Mouse (Mus musculus): ENCODE measurements at regions not wholly inside any gene's neighbourhood (a gene's known extent, or its start where the extent isn't known, plus 50 kb on each side); places are given as distances from the start of the nearest gene placed in this dataset.

DNA sequence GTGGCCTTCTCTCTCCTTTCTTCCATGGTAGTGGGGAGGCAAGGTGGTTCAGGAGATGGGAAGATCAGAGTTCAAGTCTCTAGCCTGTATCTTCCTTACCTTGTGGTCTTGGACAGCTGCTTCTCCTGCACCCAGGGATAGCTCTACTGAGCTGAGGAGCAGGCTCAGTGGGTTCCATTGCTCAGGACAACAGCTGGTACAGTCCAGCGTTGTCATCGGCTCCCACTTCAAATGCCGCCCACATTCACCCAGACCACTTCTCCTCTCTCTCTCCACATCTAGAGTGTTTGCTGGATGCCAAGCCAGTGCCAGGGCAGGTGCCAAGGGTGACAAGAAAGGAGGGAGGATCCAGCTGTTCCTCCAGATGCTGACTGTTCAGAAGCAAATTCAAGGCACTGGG lies 260.4 kb downstream of the Tle3 start:
- TF ChIP-seq POLR2A (IDR thresholded peaks at IDR 0.05; ENCODE audit: low read depth, low read length): no peak
- TF ChIP-seq CTCF (conservative IDR thresholded peaks at IDR 0.05; ENCODE audit: insufficient read depth, insufficient read length, low read depth, low read length): no peak
